Mouse (Mus musculus): ENCODE measurements at regions not wholly inside any gene's neighbourhood (a gene's known extent, or its start where the extent isn't known, plus 50 kb on each side); places are given as distances from the start of the nearest gene placed in this dataset.

DNA sequence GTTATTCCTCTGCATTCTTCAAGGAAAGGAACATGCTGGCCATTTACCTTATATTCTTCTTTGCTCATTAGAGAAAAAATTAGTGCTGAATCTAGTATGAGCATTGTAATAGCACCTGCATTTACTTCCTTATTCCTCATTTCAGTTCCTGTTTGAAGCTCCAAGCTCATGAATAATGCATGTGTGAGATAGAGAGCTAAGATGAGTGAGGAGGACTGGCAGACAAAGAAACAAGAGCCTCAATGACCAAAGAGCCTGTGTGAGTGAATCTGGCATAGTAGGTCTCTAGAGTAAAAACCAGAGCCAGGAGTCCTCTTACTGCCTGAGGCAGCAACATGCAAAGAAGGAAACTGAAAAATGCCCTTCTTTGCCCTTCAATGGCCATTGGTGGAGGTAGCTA is 365.4 kb upstream of the Adgrl4 start:
- Histone ChIP-seq H3K27ac (ENCODE audit: low read length) (no peak overlapping the region), H3K27me3 (ENCODE audit: control insufficient read depth, insufficient read depth, low read length) (no peaks in the 10 kb centered on the region), H3K9ac (replicated peaks; ENCODE audit: low read depth, low read length) (no peak overlapping the region), H3K36me3 (ENCODE audit: control insufficient read depth, insufficient read depth, low read length) (no peaks in the 10 kb centered on the region), H3K9me3 (ENCODE audit: control insufficient read depth, low read depth, low read length) (no peaks in the 10 kb centered on the region), H3K4me1 (ENCODE audit: control insufficient read depth, insufficient read depth, low read length) (no peaks in the 10 kb centered on the region), H3K4me3 (ENCODE audit: low read depth, low read length) (no peak overlapping the region), H3K4me2 (replicated peaks; ENCODE audit: low read depth, low read length) (no peak overlapping the region)
- ATAC-seq (ENCODE audit: insufficient number of reproducible peaks, insufficient read depth, low FRiP score, low read depth) = no peak

DNA sequence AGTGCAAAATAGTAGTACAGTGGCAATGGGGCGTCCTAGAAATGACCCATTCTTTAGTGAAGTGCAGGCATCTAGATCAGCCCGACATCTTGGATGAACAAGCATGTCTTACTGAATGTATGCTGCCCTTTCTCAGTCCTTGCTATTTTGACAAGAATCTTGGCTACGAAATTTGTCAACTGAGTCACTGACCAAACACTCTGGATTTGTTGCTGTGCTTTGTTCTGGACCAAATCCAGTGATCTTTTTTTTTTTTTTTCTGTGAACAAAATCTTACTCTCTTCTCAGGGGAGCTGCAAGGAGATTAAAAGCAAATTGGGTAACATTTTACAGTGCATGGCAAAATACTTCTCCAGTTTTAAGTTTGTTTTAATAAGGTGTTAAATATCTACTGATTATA is 320.9 kb upstream of the Adgrl4 start:
- Histone ChIP-seq H3K36me3 (ENCODE audit: control insufficient read depth, insufficient read depth, low read length) (no peaks in the 10 kb centered on the region), H3K4me2 (replicated peaks; ENCODE audit: low read depth, low read length) (no peak overlapping the region), H3K4me1 (ENCODE audit: control insufficient read depth, insufficient read depth, low read length) (no peaks in the 10 kb centered on the region), H3K9ac (replicated peaks; ENCODE audit: low read depth, low read length) (no peak overlapping the region), H3K9me3 (ENCODE audit: control insufficient read depth, low read depth, low read length) (no peaks in the 10 kb centered on the region), H3K4me3 (ENCODE audit: low read depth, low read length) (no peak overlapping the region), H3K27me3 (ENCODE audit: control insufficient read depth, insufficient read depth, low read length) (no peaks in the 10 kb centered on the region), H3K27ac (ENCODE audit: low read length) (no peak overlapping the region)
- 78% methylated on average over 3 of the region's 3 CpGs for WGBS
- ATAC-seq (ENCODE audit: insufficient number of reproducible peaks, insufficient read depth, low FRiP score, low read depth) = no peak

DNA sequence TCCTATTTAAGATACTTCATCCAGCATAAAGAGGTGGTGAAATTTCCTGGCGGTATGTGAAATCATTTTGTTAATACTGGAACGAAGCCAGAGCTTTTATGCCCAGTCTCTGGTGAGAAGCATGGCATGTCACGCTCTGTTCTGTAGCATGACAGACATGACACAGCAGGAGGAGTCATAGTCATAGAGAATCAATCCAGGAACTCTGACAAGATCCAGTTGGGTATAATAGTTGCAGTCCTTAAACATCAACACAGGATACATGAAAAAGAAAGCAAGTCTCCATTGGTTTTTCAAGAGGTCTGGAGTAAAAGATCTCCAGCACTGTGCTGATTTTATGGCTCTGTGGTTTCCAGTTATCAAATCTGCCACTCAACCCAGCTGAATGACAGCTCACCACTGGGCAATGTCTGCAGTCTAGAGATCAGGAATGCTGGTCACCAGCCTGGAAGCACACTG is 320.1 kb upstream of the Adgrl4 start:
- H3K4me2 ChIP-seq (replicated peaks; ENCODE audit: low read depth, low read length) = no peak overlapping the region
- 73% methylated on average over 3 of the region's 3 CpGs for WGBS
- no peak overlapping the region for H3K27ac ChIP-seq (ENCODE audit: low read length)
- H3K36me3 ChIP-seq (ENCODE audit: control insufficient read depth, insufficient read depth, low read length) = no peaks in the 10 kb centered on the region
- no peak overlapping the region for H3K4me3 ChIP-seq (ENCODE audit: low read depth, low read length)
- H3K9ac ChIP-seq (replicated peaks; ENCODE audit: low read depth, low read length) = no peak overlapping the region
- no peaks in the 10 kb centered on the region for H3K9me3 ChIP-seq (ENCODE audit: control insufficient read depth, low read depth, low read length)
- H3K4me1 ChIP-seq (ENCODE audit: control insufficient read depth, insufficient read depth, low read length) = no peaks in the 10 kb centered on the region
- H3K27me3 ChIP-seq (ENCODE audit: control insufficient read depth, insufficient read depth, low read length) = no peaks in the 10 kb centered on the region
- no peak for ATAC-seq (ENCODE audit: insufficient number of reproducible peaks, insufficient read depth, low FRiP score, low read depth)

DNA sequence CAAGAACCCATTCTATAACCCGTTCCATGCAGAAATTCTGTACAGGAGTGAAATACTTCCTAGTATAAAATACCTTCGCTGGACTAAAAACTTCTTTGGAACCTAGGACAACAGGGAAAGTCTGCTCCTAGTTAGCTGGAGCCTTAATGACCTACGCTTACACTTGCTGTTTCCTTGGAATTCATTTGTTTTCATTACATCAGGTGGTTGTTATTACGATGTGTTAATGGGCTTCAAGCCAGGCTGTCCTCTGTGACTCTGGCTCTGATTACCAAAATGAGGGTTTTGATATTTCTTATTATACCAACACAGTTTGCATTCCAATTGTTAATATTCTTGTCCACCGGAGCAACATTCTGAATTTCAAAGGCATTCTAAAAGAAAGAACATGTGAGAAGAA is 313.6 kb upstream of the Adgrl4 start:
- Histone ChIP-seq H3K4me2 (replicated peaks; ENCODE audit: low read depth, low read length) (no peak overlapping the region), H3K4me1 (ENCODE audit: control insufficient read depth, insufficient read depth, low read length) (no peaks in the 10 kb centered on the region), H3K27me3 (ENCODE audit: control insufficient read depth, insufficient read depth, low read length) (no peaks in the 10 kb centered on the region), H3K36me3 (ENCODE audit: control insufficient read depth, insufficient read depth, low read length) (no peaks in the 10 kb centered on the region), H3K9ac (replicated peaks; ENCODE audit: low read depth, low read length) (no peak overlapping the region), H3K27ac (ENCODE audit: low read length) (no peak overlapping the region), H3K4me3 (ENCODE audit: low read depth, low read length) (no peak overlapping the region), H3K9me3 (ENCODE audit: control insufficient read depth, low read depth, low read length) (no peaks in the 10 kb centered on the region)
- no peak for ATAC-seq (ENCODE audit: insufficient number of reproducible peaks, insufficient read depth, low FRiP score, low read depth)
- WGBS = 81% methylated on average over 5 of the region's 5 CpGs

DNA sequence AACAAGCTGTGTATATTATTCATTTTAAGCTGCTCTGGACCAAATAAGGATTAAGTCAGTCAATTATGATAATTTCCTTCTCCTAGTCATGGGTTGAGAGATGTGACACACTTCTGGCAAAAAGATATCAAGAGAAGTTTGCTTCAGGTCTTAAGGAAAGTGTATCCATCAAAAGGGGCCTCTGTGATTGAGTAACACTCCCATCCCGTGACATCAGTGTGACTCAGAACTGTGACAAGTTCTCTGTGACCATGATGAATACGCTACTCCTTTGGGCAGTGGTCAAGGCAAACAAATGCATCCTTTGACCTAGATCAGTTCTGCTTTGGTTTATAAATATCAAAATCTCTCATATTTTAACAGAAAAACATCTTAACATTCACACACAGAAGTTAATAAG is 290.8 kb upstream of the Adgrl4 start:
- WGBS = 78% methylated on average over 2 of the region's 2 CpGs
- H3K4me1 ChIP-seq (ENCODE audit: control insufficient read depth, insufficient read depth, low read length) = no peaks in the 10 kb centered on the region

DNA sequence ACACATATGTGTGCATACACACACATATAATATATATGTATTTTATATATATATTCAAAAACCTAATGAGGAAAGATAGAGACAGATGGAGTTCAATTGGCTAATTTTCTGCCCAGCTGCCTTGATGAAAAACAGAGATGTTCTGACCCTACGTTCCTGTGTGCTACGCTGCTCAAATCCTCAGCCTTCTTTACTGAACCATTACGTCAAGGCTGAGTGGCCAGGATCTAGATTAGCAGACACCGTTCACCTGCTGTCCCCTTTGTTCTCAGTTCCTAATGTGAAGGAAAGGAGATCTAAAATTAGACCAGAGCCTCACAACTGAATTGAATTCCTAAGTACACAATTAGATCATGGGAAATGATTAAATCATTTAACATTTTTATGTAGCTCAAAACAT is 284.3 kb upstream of the Adgrl4 start:
- Histone ChIP-seq H3K9ac (replicated peaks; ENCODE audit: low read depth, low read length) (no peak overlapping the region), H3K4me3 (ENCODE audit: low read depth, low read length) (no peak overlapping the region), H3K4me2 (replicated peaks; ENCODE audit: low read depth, low read length) (no peak overlapping the region), H3K27ac (ENCODE audit: low read length) (no peak overlapping the region), H3K36me3 (ENCODE audit: control insufficient read depth, insufficient read depth, low read length) (no peaks in the 10 kb centered on the region), H3K27me3 (ENCODE audit: control insufficient read depth, insufficient read depth, low read length) (no peaks in the 10 kb centered on the region), H3K4me1 (ENCODE audit: control insufficient read depth, insufficient read depth, low read length) (no peaks in the 10 kb centered on the region), H3K9me3 (ENCODE audit: control insufficient read depth, low read depth, low read length) (no peaks in the 10 kb centered on the region)
- 41% methylated on average over 4 of the region's 4 CpGs for WGBS
- ATAC-seq (ENCODE audit: insufficient number of reproducible peaks, insufficient read depth, low FRiP score, low read depth) = no peak

More for the DNA sequence above, 290.8 kb upstream of the Adgrl4 start:
- H3K9me3 ChIP-seq (ENCODE audit: control insufficient read depth, low read depth, low read length) = no peaks in the 10 kb centered on the region
- no peak overlapping the region for H3K27ac ChIP-seq (ENCODE audit: low read length)
- no peak overlapping the region for H3K9ac ChIP-seq (replicated peaks; ENCODE audit: low read depth, low read length)
- ATAC-seq (ENCODE audit: insufficient number of reproducible peaks, insufficient read depth, low FRiP score, low read depth) = no peak
- H3K4me3 ChIP-seq (ENCODE audit: low read depth, low read length) = no peak overlapping the region
- H3K27me3 ChIP-seq (ENCODE audit: control insufficient read depth, insufficient read depth, low read length) = no peaks in the 10 kb centered on the region
- no peaks in the 10 kb centered on the region for H3K36me3 ChIP-seq (ENCODE audit: control insufficient read depth, insufficient read depth, low read length)
- no peak overlapping the region for H3K4me2 ChIP-seq (replicated peaks; ENCODE audit: low read depth, low read length)

DNA sequence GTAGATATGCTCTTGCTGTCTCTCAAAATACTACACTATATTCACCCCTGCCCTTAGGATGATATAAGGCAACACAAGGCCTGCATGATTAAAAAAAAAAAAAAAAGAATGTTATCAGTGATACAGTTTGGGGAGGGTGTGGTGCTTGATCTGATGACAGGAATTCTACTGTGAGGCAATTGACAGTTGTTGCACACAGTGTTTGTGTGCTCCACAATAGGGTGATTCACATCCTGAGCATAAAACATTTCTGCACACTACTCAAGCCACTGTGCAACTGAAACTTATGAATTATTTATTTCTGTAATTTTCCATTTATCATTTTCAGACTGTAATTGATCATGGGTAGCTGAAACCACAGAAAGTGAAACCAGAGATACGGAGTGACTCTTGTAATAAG is 277.2 kb upstream of the Adgrl4 start:
- Histone ChIP-seq H3K9me3 (ENCODE audit: control insufficient read depth, low read depth, low read length) (no peaks in the 10 kb centered on the region), H3K4me3 (ENCODE audit: low read depth, low read length) (no peak overlapping the region), H3K4me1 (ENCODE audit: control insufficient read depth, insufficient read depth, low read length) (no peaks in the 10 kb centered on the region), H3K4me2 (replicated peaks; ENCODE audit: low read depth, low read length) (no peak overlapping the region), H3K9ac (replicated peaks; ENCODE audit: low read depth, low read length) (no peak overlapping the region), H3K27ac (ENCODE audit: low read length) (no peak overlapping the region), H3K27me3 (ENCODE audit: control insufficient read depth, insufficient read depth, low read length) (no peaks in the 10 kb centered on the region), H3K36me3 (ENCODE audit: control insufficient read depth, insufficient read depth, low read length) (no peaks in the 10 kb centered on the region)
- WGBS = 91% methylated on average over 1 of the region's 1 CpGs
- ATAC-seq (ENCODE audit: insufficient number of reproducible peaks, insufficient read depth, low FRiP score, low read depth) = no peak

DNA sequence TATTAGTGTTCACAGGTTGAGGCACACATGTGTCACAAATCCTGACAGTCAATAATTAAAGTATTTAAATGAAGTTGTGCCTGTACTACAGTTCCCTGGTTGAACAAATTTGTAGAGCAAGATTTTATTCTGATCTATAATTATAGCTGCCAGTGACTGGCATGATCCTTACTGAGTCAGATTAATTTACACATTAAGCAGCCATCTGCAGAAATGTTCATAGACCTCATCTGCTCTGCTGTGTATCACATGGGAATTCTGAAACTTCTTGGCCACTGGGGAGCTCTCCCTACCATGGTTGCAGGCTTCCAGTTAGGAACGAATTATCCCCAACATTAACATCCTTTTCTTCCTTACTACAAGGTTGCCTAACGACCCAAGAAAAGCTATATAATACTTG is 255.6 kb upstream of the Adgrl4 start:
- WGBS = 47% methylated on average over 2 of the region's 2 CpGs
- H3K27me3 ChIP-seq (ENCODE audit: control insufficient read depth, insufficient read depth, low read length) = no peaks in the 10 kb centered on the region

DNA sequence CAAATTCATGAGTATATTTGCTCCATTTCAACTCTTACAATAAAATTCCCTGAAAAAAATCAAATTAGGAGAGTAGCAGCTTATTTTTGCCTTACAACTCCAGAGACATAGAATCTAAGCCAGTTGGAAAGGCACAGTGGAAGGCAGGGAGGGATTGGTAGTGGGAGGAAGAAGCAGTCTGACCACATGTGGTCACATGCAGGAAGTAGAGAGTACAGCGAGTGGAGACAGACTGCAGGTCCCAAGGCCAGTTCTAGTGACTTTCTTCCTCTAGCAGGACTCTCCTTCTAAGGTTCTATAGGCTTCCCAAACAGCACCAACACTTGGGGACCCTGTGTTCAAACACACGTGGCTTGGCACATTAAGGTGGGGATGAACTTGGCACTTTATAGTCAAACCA is 245.6 kb upstream of the Adgrl4 start:
- ATAC-seq (ENCODE audit: insufficient number of reproducible peaks, insufficient read depth, low FRiP score, low read depth) = no peak
- Histone ChIP-seq H3K4me1 (ENCODE audit: control insufficient read depth, insufficient read depth, low read length) (no peaks in the 10 kb centered on the region), H3K4me3 (ENCODE audit: low read depth, low read length) (no peak overlapping the region), H3K36me3 (ENCODE audit: control insufficient read depth, insufficient read depth, low read length) (no peaks in the 10 kb centered on the region), H3K4me2 (replicated peaks; ENCODE audit: low read depth, low read length) (no peak overlapping the region), H3K9ac (replicated peaks; ENCODE audit: low read depth, low read length) (no peak overlapping the region), H3K27ac (ENCODE audit: low read length) (no peak overlapping the region), H3K27me3 (ENCODE audit: control insufficient read depth, insufficient read depth, low read length) (no peaks in the 10 kb centered on the region), H3K9me3 (ENCODE audit: control insufficient read depth, low read depth, low read length) (no peaks in the 10 kb centered on the region)
- 78% methylated on average over 2 of the region's 2 CpGs for WGBS

More for the DNA sequence above, 255.6 kb upstream of the Adgrl4 start:
- Histone ChIP-seq H3K36me3 (ENCODE audit: control insufficient read depth, insufficient read depth, low read length) (no peaks in the 10 kb centered on the region), H3K4me2 (replicated peaks; ENCODE audit: low read depth, low read length) (no peak overlapping the region), H3K9me3 (ENCODE audit: control insufficient read depth, low read depth, low read length) (no peaks in the 10 kb centered on the region), H3K4me3 (ENCODE audit: low read depth, low read length) (no peak overlapping the region), H3K27ac (ENCODE audit: low read length) (no peak overlapping the region), H3K9ac (replicated peaks; ENCODE audit: low read depth, low read length) (no peak overlapping the region), H3K4me1 (ENCODE audit: control insufficient read depth, insufficient read depth, low read length) (no peaks in the 10 kb centered on the region)
- ATAC-seq (ENCODE audit: insufficient number of reproducible peaks, insufficient read depth, low FRiP score, low read depth) = no peak

All from stomach, embryonic 14.5 days (tissue).